Mouse (Mus musculus) megakaryocyte, embryonic 14.5 days (primary cell): ENCODE measurements around the gene Mccc1.

Source experiments
- FLI1 ChIP-seq: IDR thresholded peaks from 2 replicates; pipeline ENCODE4 v1.6.1; 2012; ENCODE audit warnings: low read length, inconsistent platforms, mixed read lengths
- GATA1 ChIP-seq: IDR thresholded peaks from 3 replicates; pipeline ENCODE4 v1.6.1; 2012; ENCODE audit warnings: mixed read lengths, low read length, inconsistent platforms, borderline replicate concordance

DNA sequence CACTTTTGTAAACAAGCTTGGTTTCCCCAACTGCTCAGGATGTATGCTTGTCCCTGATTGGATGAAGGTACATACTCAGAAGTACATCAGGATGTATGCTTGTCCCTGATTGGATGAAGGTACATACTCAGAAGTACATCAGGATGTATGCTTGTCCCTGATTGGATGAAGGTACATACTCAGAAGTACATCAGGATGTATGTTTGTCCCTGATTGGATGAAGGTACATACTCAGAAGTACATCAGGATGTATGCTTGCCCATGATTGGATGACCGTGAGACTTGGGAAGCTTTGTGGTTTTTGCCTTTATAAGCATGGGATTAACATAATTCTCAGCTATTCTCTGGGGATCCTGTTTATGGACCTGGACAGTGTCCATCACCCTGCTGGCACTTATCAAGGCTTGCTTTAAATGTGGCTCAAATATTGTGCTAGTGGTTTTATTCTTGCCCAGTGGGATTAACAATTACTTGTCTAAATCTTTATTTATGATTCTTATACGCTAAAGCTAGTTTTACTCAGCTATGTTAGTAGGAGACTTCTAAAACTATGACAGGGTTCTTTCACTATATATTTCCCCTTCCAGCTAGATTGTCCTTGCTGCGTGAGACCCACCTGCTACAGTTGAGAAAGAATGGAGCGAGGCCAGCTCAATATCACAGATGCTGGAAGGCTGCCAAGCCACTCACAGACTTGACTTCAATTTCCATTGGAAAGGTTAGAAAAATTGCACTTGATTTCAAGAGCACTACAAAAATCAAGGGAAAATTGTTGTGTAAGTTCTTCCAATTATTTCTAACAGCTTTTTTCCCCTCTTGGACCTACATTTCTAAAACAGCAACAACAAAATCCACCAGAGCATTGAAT, 3.8 kb upstream of the Mccc1 start:
- TF ChIP-seq GATA1 (no peak), FLI1 (no peak)
